In the genomic region with DNA sequence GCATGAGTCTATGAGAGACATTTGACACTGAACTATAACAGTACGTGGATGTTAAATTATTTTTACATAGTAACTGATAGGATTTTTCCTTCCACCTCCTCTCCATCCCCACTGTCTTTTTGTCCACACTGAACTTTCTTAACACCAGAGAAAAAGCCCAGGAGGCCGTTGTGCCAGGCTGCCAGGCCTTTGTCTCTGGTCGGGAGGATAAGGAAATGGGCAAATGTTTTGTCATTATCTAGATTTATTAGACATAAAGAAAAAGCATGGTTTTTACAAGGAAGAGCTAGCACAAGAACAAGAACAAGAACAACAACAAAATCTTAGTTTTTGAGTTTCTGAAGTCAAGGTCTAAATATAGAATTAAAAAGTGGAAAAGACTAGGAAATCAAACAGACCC, we compare ENCODE assay signal across 21 mouse cellular contexts. TPM values are rescaled to one million over a fixed set of nuclear protein-coding genes. Genes with fewer than 3 reads are reported as not detected.
DNase-seq lines count a peak whose midpoint lies in the region; TF ChIP-seq lines count a peak whose summit lies in the region.
"Had no signal": no experiment of that assay in that cellular context is flagged by ENCODE, and none has a peak within 500 bp of the region (broad histone marks: within the 10 kb centered on the region; RNA-seq: fewer than 3 reads in every experiment).

No protein-coding gene starts in this region.

- TF ChIP-seq CTCF in heart, adult 2 months (IDR thresholded peaks at IDR 0.05), result no peak
- no peak for TF ChIP-seq CTCF in MEL (IDR thresholded peaks at IDR 0.05 in 2 of 3, conservative IDR thresholded peaks at IDR 0.05 in 1 of 3; ENCODE audit: control insufficient read depth in 1 of 3, insufficient read depth in 1 of 3, low read depth in 2 of 3, low read length in 3 of 3, poor library complexity in 1 of 3, severe bottlenecking in 1 of 3)

- H3K27ac ChIP-seq in heart, adult 2 months, result peak overlapping the region; percentile 28
- no peak overlapping the region for H3K27ac ChIP-seq in MEL (ENCODE audit: control insufficient read depth, low read depth, low read length)
- H3K27ac ChIP-seq: embryonic facial prominence, embryonic 13.5 days; embryonic facial prominence, embryonic 15.5 days; forebrain, embryonic 12.5 days had no signal

- H3K36me3 ChIP-seq in heart, adult 2 months (ENCODE audit: control insufficient read depth, insufficient read depth, low read length), result no peaks in the 10 kb centered on the region; the same call in 1 of the 2 replicates
- peaks cover 0 to 21% of the 10 kb centered on the region in 2 experiments; a peak in 2 of 4 replicates for H3K36me3 ChIP-seq in MEL (ENCODE audit: control insufficient read depth in 1 of 2, insufficient read depth in 2 of 2, low read length in 2 of 2)
- H3K36me3 ChIP-seq: embryonic facial prominence, embryonic 13.5 days; embryonic facial prominence, embryonic 15.5 days; forebrain, embryonic 10.5 days; forebrain, embryonic 12.5 days; G1E had no signal

- intact Hi-C loops in heart, adult 2 months (cut with DNase I), result loop anchor here (2.0 to 5.0 kb wide), 2 partner anchors 42 to 142 kb away; no protein-coding TSS in a partner anchor

- H3K27me3 ChIP-seq in heart, adult 2 months (ENCODE audit: control insufficient read depth, insufficient read depth, low read length), result no peaks in the 10 kb centered on the region
- H3K27me3 ChIP-seq in MEL (ENCODE audit: control insufficient read depth in 1 of 2, insufficient read depth in 2 of 2, low read length in 2 of 2), result no peaks in the 10 kb centered on the region

- no peak for TF ChIP-seq EP300 in heart, adult 2 months (IDR thresholded peaks at IDR 0.05; ENCODE audit: insufficient read depth, low read depth, low read length)
- peak; percentile 39 to 73; a peak in 3 of 4 replicates for TF ChIP-seq EP300 in MEL (IDR thresholded peaks at IDR 0.05; ENCODE audit: low read depth in 1 of 2, low read length in 2 of 2)

- DNase-seq in heart, adult 2 months, result no peak
- DNase-seq in heart, adult 18-20 months, result no peak
- no peak for DNase-seq in MEL (ENCODE audit: low read depth, low spot score)
- DNase-seq in spleen, adult 12 weeks (ENCODE audit: low spot score), result no peak
- no peak for DNase-seq in layer of hippocampus, postnatal 36 days
- DNase-seq: adrenal gland, adult 2 months; adrenal gland, postnatal 10 days; adrenal gland, postnatal 25 days; cerebellum, adult 11 months; cerebellum, adult 18-20 months; cerebellum, adult 8-10 months; cerebellum, adult 9-11 months; cerebellum, postnatal 14 days; cerebellum, postnatal 36 days; embryo, embryonic 11 days had no signal

- TF ChIP-seq RAD21 in MEL (IDR thresholded peaks at IDR 0.05; ENCODE audit: low read depth, low read length), result no peak

- 61% methylated on average over 3 of the region's 3 CpGs for WGBS in heart, adult 2 months

- H3K4me1 ChIP-seq in heart, adult 2 months (ENCODE audit: control insufficient read depth, insufficient read depth, low read length), result peaks cover 36% of the 10 kb centered on the region
- H3K4me1 ChIP-seq in MEL (ENCODE audit: control insufficient read depth in 1 of 2, insufficient read depth in 2 of 2, low read length in 2 of 2), result peaks cover 12 to 29% of the 10 kb centered on the region in 2 experiments

- TF ChIP-seq POLR2A in heart, adult 2 months (IDR thresholded peaks at IDR 0.05; ENCODE audit: insufficient read depth, low read depth, low read length), result no peak
- TF ChIP-seq POLR2A in MEL (IDR thresholded peaks at IDR 0.05; ENCODE audit: control insufficient read depth in 1 of 2, insufficient read depth in 1 of 2, low read depth in 1 of 2, low read length in 2 of 2, poor library complexity in 1 of 2), result no peak

- no peaks in the 10 kb centered on the region for H3K9me3 ChIP-seq in MEL (replicated peaks; ENCODE audit: insufficient read depth, low read length)
- H3K9me3 ChIP-seq: embryonic facial prominence, embryonic 13.5 days; embryonic facial prominence, embryonic 15.5 days; forebrain, embryonic 10.5 days; forebrain, embryonic 12.5 days had no signal

- no peak overlapping the region for H3K4me3 ChIP-seq in heart, adult 2 months
- H3K4me3 ChIP-seq in MEL (ENCODE audit: control insufficient read depth in 1 of 2, insufficient read depth in 1 of 2, low read depth in 2 of 2, low read length in 2 of 2), result no peak overlapping the region
- H3K4me3 ChIP-seq: embryonic facial prominence, embryonic 13.5 days; embryonic facial prominence, embryonic 15.5 days; erythroblast, embryonic 14.5 days; forebrain, embryonic 10.5 days; forebrain, embryonic 12.5 days had no signal

- peaks cover 3% of the 10 kb centered on the region; the same call in 1 of the 2 replicates for H3K79me2 ChIP-seq in heart, adult 2 months (replicated peaks; ENCODE audit: control insufficient read depth, insufficient read depth, low read length)
- peaks cover 7% of the 10 kb centered on the region for H3K79me2 ChIP-seq in MEL (ENCODE audit: control insufficient read depth, insufficient read depth, low read length, poor library complexity)

- H3K9ac ChIP-seq in heart, adult 2 months (ENCODE audit: low read depth, low read length), result no peak overlapping the region
- no peak overlapping the region for H3K9ac ChIP-seq in MEL (ENCODE audit: control insufficient read depth, low read depth, low read length, poor library complexity, severe bottlenecking)
- H3K9ac ChIP-seq: embryonic facial prominence, embryonic 13.5 days; embryonic facial prominence, embryonic 15.5 days; forebrain, embryonic 12.5 days had no signal

TF ChIP-seq in MEL, 35 proteins besides CTCF, POLR2A, EP300 and RAD21:
- TF ChIP-seq ZKSCAN1 (IDR thresholded peaks at IDR 0.05; ENCODE audit: low read depth, low read length), result no peak
- TF ChIP-seq NELFE (IDR thresholded peaks at IDR 0.05; ENCODE audit: low read depth, low read length), result no peak
- peak; percentile 36; the same call in 1 of the 2 replicates for TF ChIP-seq SIN3A (IDR thresholded peaks at IDR 0.05; ENCODE audit: low read length)
- no peak for TF ChIP-seq MYC (IDR thresholded peaks at IDR 0.05; ENCODE audit: low read depth, low read length)
- TF ChIP-seq HCFC1 (IDR thresholded peaks at IDR 0.05; ENCODE audit: low read depth, low read length), result no peak
- no peak for TF ChIP-seq E2F4 (IDR thresholded peaks at IDR 0.05; ENCODE audit: borderline replicate concordance, low read depth, low read length)
- no peak for TF ChIP-seq ZMIZ1 (IDR thresholded peaks at IDR 0.05; ENCODE audit: low read depth, low read length)
- no peak for TF ChIP-seq ETS1 (IDR thresholded peaks at IDR 0.05; ENCODE audit: low read depth, low read length)
- TF ChIP-seq TAL1 (IDR thresholded peaks at IDR 0.05; ENCODE audit: low read length), result 0 out of 2 replicates have a peak, but pooled peaks have one; percentile 10
- peak; percentile 55; the same call in 1 of the 2 replicates for TF ChIP-seq TCF12 (IDR thresholded peaks at IDR 0.05; ENCODE audit: low read depth, low read length)
- no peak for TF ChIP-seq USF2 (IDR thresholded peaks at IDR 0.05; ENCODE audit: borderline replicate concordance in 1 of 2, insufficient read depth in 1 of 2, low read depth in 1 of 2, low read length in 2 of 2)
- TF ChIP-seq MEF2A (IDR thresholded peaks at IDR 0.05; ENCODE audit: extremely low read depth, insufficient replicate concordance, low read depth, low read length, poor library complexity, severe bottlenecking), result no peak
- no peak for TF ChIP-seq MAFK (IDR thresholded peaks at IDR 0.05; ENCODE audit: borderline replicate concordance, low read depth, low read length)
- TF ChIP-seq MXI1 (IDR thresholded peaks at IDR 0.05; ENCODE audit: low read depth, low read length), result no peak
- TF ChIP-seq BHLHE40 (IDR thresholded peaks at IDR 0.05; ENCODE audit: borderline replicate concordance, low read depth, low read length), result no peak
- no peak for TF ChIP-seq MAZ (IDR thresholded peaks at IDR 0.05; ENCODE audit: low read depth, low read length)
- peak; percentile 33; the same call in 1 of the 2 replicates for TF ChIP-seq GATA1 (IDR thresholded peaks at IDR 0.05; ENCODE audit: low read depth, low read length)

RNA-seq across cellular contexts. Expression of a gene that starts 4.1 kb away (rescaled TPM):
- 10 to 100 TPM; 49.4 to 50.5 TPM for total RNA-seq in heart, adult 2 months (2021)
- polyA plus RNA-seq in heart, adult 2 months (2012; rRNA removed), result 41.5 and 46.2 TPM in 2 replicates
- 10 to 100 TPM; 52.1 to 53.3 TPM for total RNA-seq in heart, adult 18-20 months (2021)
- total RNA-seq in MEL (2012; rRNA removed), result 69.1 and 70.2 TPM in 2 replicates
- 10 to 100 TPM in 1 of 2 experiments, not detected in 1; 76.1 TPM for polyA plus RNA-seq in MEL (2012; ENCODE audit: insufficient read depth in 1 of 2, insufficient read length in 2 of 2, low read depth in 1 of 2, low replicate concordance in 2 of 2, missing spikeins in 1 of 2)
- total RNA-seq in layer of hippocampus, postnatal 36 days (2021), result 10 to 100 TPM; 12.5 to 14.4 TPM
- total RNA-seq: G1E had no signal
- polyA plus RNA-seq: G1E had no signal
